Mouse (Mus musculus) neural tube, embryonic 13.5 days (tissue): ENCODE data around the gene Itga6. TPM values are rescaled to one million over a fixed set of nuclear protein-coding genes. Genes with fewer than 3 reads are reported as not detected.
A peak's percentile ranks its signal among the peaks of the same experiment; 100 is the strongest.

Experiments used
- ATAC-seq: fragments of 200-750 bp; cut with Nextera tagmentation; 2 replicates; pipeline ENCODE4 v1.8.0; 2017; ENCODE audit warnings: low read depth, mild to moderate bottlenecking, moderate TSS enrichment, moderate library complexity
- H3K27ac ChIP-seq: fragments of 300-500 bp; sonication (generic); replicated peaks from 2 replicates; pipeline ENCODE4 v1.5.1; 2015; ENCODE audit warnings: moderate library complexity, mild to moderate bottlenecking, inconsistent platforms
- H3K27me3 ChIP-seq: fragments of 300-500 bp; sonication (generic); 2 replicates; pipeline ENCODE4 v1.6.1; 2015; ENCODE audit warnings: mild to moderate bottlenecking, inconsistent platforms
- H3K36me3 ChIP-seq: fragments of 300-500 bp; sonication (generic); 2 replicates; pipeline ENCODE4 v1.6.1; 2015; ENCODE audit warnings: mild to moderate bottlenecking, inconsistent platforms
- H3K4me1 ChIP-seq: fragments of 300-500 bp; sonication (generic); replicated peaks from 2 replicates; pipeline ENCODE4 v1.6.1; 2015; ENCODE audit warnings: inconsistent platforms
- H3K4me2 ChIP-seq: fragments of 300-500 bp; sonication (generic); 2 replicates; pipeline ENCODE4 v1.6.1; 2015; ENCODE audit warnings: inconsistent platforms, mild to moderate bottlenecking, moderate library complexity
- H3K4me3 ChIP-seq: fragments of 300-500 bp; sonication (generic); 2 replicates; pipeline ENCODE4 v1.5.1; 2015; ENCODE audit warnings: mild to moderate bottlenecking, inconsistent platforms
- H3K9ac ChIP-seq: fragments of 300-500 bp; sonication (generic); 2 replicates; pipeline ENCODE4 v1.6.1; 2015; ENCODE audit warnings: moderate library complexity, mild to moderate bottlenecking, inconsistent platforms
- H3K9me3 ChIP-seq: fragments of 300-500 bp; sonication (generic); 2 replicates; pipeline ENCODE4 v1.6.1; 2016; ENCODE audit warnings: inconsistent platforms
- WGBS: fragments of 180-500 bp; shearing (Covaris S2); methylation state at CpG from one replicate; pipeline ENCODE4 v1.1.7; 2015; 5-methylcytosine and 5-hydroxymethylcytosine counted together
- polyA plus RNA-seq: library from polyadenylated mRNA; unstranded; fragments of >200 nt; fragmentation: Nextera tagmentation; extraction: Ambion mirVana; gene quantifications from 2 replicates; pipeline ENCODE4 v1.2.1, GENCODE M21; 2015

Itga6 gene
- polyA plus RNA-seq, 1 experiment from 2014 or later, result 26.3 TPM

GRCm38 (mm10) chr2:71735541-71736159 lies 9.8 kb upstream of the Itga6 start:
- Histone ChIP-seq H3K4me1 (peaks cover 23% of the 10 kb centered on the region), H3K9ac (no peak overlapping the region), H3K4me3 (no peak overlapping the region), H3K36me3 (no peaks in the 10 kb centered on the region), H3K4me2 (no peak overlapping the region), H3K27ac (no peak overlapping the region), H3K9me3 (no peaks in the 10 kb centered on the region), H3K27me3 (0 out of 2 replicates have a peak, but pooled peaks cover 3% of the 10 kb centered on the region)
- 93% methylated on average over 17 of the region's 17 CpGs for WGBS
- ATAC-seq, result no peak

DNA sequence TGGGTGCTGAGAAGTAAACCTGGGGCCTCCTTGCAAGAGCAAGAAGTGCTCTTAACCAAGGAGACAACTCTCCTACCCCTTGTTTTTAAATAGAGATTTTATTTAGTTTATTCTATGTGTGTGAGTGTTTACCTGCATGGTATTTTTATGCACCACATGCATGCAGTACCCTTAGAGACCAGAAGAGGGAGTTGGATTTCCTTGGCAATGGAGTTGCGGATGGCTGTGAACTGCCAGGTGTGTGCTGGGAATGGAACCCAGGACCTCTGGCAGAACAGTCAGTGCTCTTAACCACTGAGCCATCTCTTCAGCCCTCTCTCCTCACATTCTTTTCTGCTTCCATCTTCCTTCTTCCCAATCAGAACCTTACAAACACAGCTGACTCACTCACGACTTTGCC lies 9.2 kb upstream of the Itga6 start:
- Histone ChIP-seq H3K4me1 (peaks cover 22% of the 10 kb centered on the region), H3K9ac (no peak overlapping the region), H3K36me3 (no peaks in the 10 kb centered on the region), H3K27ac (no peak overlapping the region), H3K4me2 (no peak overlapping the region), H3K9me3 (no peaks in the 10 kb centered on the region), H3K4me3 (no peak overlapping the region), H3K27me3 (0 out of 2 replicates have a peak, but pooled peaks cover 3% of the 10 kb centered on the region)
- WGBS, result 88% methylated on average over 2 of the region's 2 CpGs
- ATAC-seq, result no peak

DNA sequence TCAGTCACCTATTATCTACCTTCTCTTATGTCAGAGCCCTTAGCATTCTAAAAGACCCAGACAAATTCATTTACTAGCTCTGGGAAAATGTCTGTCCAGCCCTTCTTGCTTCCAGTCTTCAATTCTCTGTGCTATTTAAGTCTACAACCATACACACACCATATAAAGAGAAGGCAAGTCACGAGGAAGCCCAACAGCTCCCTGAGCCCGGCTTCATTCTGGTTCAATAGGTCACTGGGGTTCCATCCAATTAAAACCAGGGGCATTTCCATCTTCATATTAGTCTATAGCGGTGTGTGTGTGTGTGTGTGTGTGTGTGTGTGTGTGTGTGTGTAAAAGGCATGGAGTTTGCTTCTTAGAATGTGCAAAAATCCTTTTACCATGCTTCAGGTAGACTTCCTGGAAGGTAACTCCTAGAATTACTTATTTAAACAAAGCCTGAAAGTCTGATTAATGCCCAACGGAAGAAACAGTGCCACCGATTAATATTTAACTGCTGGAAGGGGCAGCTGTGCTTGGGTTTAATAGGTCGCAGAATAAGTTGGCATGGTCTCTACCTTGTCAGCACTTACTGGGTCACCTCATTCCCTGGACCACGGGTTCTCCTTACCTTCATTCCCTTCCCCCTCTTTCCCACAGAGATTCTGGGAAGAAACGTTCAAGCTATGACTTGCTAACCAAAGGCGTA lies 6.1 kb upstream of the Itga6 start:
- Histone ChIP-seq H3K27me3 (0 out of 2 replicates have a peak, but pooled peaks cover 3% of the 10 kb centered on the region), H3K4me3 (no peak overlapping the region), H3K9me3 (no peaks in the 10 kb centered on the region), H3K27ac (no peak overlapping the region), H3K4me1 (peaks cover 23% of the 10 kb centered on the region), H3K4me2 (no peak overlapping the region), H3K9ac (no peak overlapping the region), H3K36me3 (no peaks in the 10 kb centered on the region)
- ATAC-seq, result no peak
- 75% methylated on average over 9 of the region's 9 CpGs for WGBS

DNA sequence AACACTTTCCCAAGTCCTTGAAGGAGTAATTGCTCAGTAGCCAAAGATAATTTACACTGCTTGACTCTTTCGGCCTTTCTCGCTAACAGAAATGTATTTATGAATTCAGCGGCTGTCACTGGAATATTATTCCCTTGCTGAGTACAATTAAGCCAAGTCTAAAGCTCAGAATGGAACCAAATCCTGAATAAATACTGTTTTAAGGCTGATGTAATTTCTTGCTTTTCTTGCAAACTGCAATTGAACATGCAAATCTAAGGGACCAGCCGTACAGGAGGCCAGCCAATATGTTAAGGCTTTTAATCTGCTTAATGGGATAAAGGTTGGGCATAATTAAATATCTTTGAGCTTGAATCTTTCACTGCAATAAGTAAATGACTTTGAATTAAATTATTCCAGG lies 2.9 kb upstream of the Itga6 start:
- WGBS, result 59% methylated on average over 4 of the region's 4 CpGs

DNA sequence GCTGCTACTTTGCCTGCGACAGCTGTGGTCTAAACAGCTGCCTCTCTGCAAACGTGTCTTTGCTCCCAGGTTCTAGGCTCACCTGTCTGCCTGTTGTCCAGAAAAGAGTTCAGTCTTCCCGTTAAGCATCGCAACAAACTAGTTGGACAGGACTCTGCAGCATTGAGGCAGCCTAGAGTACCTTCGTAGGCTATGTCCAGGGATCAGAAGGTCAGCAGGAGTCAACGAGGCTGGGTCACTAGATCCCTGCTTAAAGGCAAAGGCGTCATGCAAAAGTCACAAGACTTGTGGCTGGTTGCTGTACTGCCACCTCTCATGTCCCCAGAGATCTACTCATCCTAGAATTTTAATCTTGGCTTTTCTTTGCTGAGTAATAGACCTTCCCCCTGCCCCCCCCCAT lies 2.0 kb upstream of the Itga6 start:
- 71% methylated on average over 7 of the region's 7 CpGs for WGBS
- H3K4me2 ChIP-seq, result no peak overlapping the region
- no peak overlapping the region for H3K4me3 ChIP-seq
- H3K9me3 ChIP-seq, result no peaks in the 10 kb centered on the region
- ATAC-seq, result no peak
- H3K9ac ChIP-seq, result no peak overlapping the region
- no peaks in the 10 kb centered on the region for H3K27me3 ChIP-seq
- no peaks in the 10 kb centered on the region for H3K36me3 ChIP-seq
- H3K4me1 ChIP-seq, result peaks cover 32% of the 10 kb centered on the region
- no peak overlapping the region for H3K27ac ChIP-seq

More for the DNA sequence above, 2.9 kb upstream of the Itga6 start:
- peaks cover 32% of the 10 kb centered on the region for H3K4me1 ChIP-seq
- no peak overlapping the region for H3K9ac ChIP-seq
- H3K27me3 ChIP-seq, result no peaks in the 10 kb centered on the region
- ATAC-seq, result no peak
- no peaks in the 10 kb centered on the region for H3K9me3 ChIP-seq
- H3K27ac ChIP-seq, result no peak overlapping the region
- H3K36me3 ChIP-seq, result no peaks in the 10 kb centered on the region
- H3K4me2 ChIP-seq, result no peak overlapping the region
- no peak overlapping the region for H3K4me3 ChIP-seq

DNA sequence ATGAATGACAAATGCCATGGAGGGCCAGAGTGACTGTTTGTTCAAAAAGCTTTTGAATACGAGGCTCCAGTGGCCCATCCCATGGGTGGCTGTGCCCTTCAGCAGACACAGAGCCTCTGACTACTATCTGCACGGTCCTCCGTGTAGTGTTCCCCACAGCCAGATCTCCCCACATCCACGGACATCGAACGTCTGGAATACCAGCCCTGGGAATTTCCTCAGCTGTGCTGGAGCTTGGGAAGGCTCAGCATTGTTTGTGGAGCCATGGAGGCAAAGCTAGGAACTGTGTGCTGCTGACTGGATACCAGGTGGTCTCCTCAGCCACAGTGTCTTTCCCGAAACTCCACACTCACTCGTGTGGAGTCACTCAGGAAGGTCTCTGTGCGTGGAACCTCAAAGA lies 1.1 kb upstream of the Itga6 start:
- Histone ChIP-seq H3K27ac (no peak overlapping the region), H3K36me3 (no peaks in the 10 kb centered on the region), H3K4me1 (peaks cover 35% of the 10 kb centered on the region), H3K4me2 (no peak overlapping the region), H3K27me3 (no peaks in the 10 kb centered on the region), H3K9me3 (no peaks in the 10 kb centered on the region), H3K9ac (no peak overlapping the region), H3K4me3 (no peak overlapping the region)
- 21% methylated on average over 9 of the region's 9 CpGs for WGBS
- ATAC-seq, result no peak

DNA sequence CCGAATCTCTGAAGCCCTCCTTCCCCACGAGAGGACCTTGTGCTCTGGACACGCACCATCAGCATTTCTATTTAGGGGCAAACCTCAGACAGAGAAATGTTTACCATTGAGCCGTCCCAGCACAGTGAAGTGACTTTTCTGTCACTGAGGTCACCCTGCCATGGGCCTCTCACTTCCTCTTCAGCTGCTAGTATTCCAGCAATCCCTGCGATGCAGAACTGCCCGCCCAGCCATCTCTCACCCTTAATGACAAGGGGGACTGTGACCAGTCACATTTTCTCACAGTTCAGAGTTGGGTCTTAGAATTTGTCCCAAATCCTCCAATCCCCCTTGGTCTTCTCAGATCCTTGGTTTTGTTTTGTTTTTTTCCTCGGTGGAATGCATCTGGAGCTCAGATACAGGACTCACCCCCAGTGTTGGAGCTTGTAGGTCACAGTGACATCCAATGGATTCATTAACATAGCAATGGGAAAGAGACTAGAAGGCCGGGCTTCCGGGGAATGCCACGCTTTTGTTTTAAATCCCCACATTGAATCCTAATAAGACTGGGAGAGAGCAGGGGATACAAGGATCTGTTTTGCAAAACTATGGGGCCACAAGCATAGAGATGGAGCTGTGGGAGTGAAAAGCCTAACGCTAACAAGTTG lies 432 bp upstream of the Itga6 start:
- Histone ChIP-seq H3K9ac (no peak overlapping the region), H3K27me3 (no peaks in the 10 kb centered on the region), H3K4me1 (peaks cover 42% of the 10 kb centered on the region), H3K4me2 (no peak overlapping the region), H3K27ac (no peak overlapping the region), H3K4me3 (no peak overlapping the region), H3K36me3 (no peaks in the 10 kb centered on the region), H3K9me3 (no peaks in the 10 kb centered on the region)
- WGBS, result 12% methylated on average over 11 of the region's 11 CpGs
- ATAC-seq, result no peak

- Histone ChIP-seq H3K4me1 (peaks cover 37% of the 10 kb centered on the region), H3K27ac (no peak overlapping the region), H3K9me3 (no peaks in the 10 kb centered on the region), H3K9ac (no peak overlapping the region), H3K36me3 (no peaks in the 10 kb centered on the region), H3K27me3 (no peaks in the 10 kb centered on the region), H3K4me3 (no peak overlapping the region), H3K4me2 (no peak overlapping the region)
- WGBS, result 91% methylated on average over 5 of the region's 5 CpGs
- no peak for ATAC-seq
These were observed 3.0 kb downstream of the Itga6 start for GRCm38 (mm10) chr2:71748451-71748850.

GRCm38 (mm10) chr2:71749367-71750086 lies 4.1 kb downstream of the Itga6 start:
- Histone ChIP-seq H3K9me3 (no peaks in the 10 kb centered on the region), H3K27ac (0 out of 2 replicates have a peak overlapping the region, but pooled peaks have one; percentile 23), H3K4me2 (peak overlapping the region; percentile 30), H3K4me1 (peaks cover 31% of the 10 kb centered on the region), H3K36me3 (no peaks in the 10 kb centered on the region), H3K27me3 (no peaks in the 10 kb centered on the region), H3K4me3 (no peak overlapping the region), H3K9ac (no peak overlapping the region)
- WGBS, result 33% methylated on average over 13 of the region's 13 CpGs
- ATAC-seq, result no peak

DNA sequence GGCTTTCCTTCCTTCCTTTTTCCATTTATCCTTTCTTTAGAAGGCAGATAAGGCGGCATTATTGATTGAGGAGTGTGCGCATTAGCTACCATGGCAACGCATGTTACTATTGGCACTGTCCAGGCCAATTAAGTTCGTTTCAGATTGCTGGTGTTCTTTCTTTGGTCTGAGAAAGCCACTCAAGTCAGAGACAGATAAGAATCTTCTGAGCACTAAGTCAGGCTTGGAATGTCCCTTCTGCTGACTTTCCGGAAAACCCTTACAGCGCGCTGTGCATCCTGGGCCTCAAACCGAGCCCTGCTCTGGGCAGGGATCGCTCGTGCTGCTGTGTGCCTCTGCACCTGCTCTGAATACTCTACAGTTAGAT lies 4.7 kb downstream of the Itga6 start:
- Histone ChIP-seq H3K4me2 (peak overlapping the region; percentile 30), H3K36me3 (no peaks in the 10 kb centered on the region), H3K9me3 (no peaks in the 10 kb centered on the region), H3K4me1 (peaks cover 26% of the 10 kb centered on the region), H3K27me3 (no peaks in the 10 kb centered on the region), H3K4me3 (no peak overlapping the region), H3K9ac (no peak overlapping the region), H3K27ac (0 out of 2 replicates have a peak overlapping the region, but pooled peaks have one; percentile 23)
- WGBS, result 55% methylated on average over 10 of the region's 10 CpGs
- no peak for ATAC-seq

DNA sequence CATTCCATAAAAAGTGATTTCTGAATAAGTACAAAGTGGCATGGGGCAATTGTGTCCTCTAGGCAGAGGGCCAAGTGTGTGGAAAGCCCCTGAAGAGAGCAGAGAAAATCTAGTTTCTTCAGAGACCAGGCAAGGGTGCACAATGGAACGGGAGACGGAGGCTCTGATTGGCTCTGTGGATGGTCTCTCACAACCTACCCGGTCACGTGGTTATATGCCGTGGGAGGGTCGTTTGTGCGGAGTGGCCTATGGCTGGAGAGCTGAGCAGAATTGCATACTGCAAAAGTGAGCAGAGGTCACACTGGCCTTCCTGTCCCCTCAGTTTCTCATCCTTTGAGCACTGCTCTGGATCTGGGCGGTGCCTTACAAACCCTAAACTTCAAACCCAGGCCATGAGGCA lies 5.9 kb downstream of the Itga6 start:
- no peak for ATAC-seq
- Histone ChIP-seq H3K9ac (no peak overlapping the region), H3K27me3 (no peaks in the 10 kb centered on the region), H3K4me3 (no peak overlapping the region), H3K27ac (no peak overlapping the region), H3K36me3 (no peaks in the 10 kb centered on the region), H3K4me1 (peaks cover 16% of the 10 kb centered on the region), H3K9me3 (no peaks in the 10 kb centered on the region), H3K4me2 (no peak overlapping the region)
- 81% methylated on average over 8 of the region's 8 CpGs for WGBS

DNA sequence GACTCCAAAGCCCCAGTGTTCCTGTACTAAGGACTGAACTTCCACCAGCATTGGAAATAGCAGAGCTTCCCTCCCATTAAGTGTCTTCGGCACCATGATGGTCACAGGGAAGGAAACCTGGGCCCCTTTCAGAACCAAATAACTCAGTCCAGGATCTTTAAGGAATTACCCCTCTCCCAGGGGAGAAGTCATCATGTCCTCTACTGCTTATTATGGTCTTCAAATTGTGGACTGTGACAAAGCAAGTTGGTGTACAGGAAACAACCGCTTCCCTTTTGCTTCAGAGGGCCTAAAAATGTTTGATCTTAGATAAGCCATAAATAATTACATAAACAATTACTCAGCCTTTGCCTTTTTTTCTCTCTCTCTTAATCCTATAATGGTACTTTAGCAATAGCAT lies 6.4 kb downstream of the Itga6 start:
- H3K4me3 ChIP-seq, result no peak overlapping the region
- no peaks in the 10 kb centered on the region for H3K36me3 ChIP-seq
- no peak for ATAC-seq
- H3K27me3 ChIP-seq, result no peaks in the 10 kb centered on the region
- no peaks in the 10 kb centered on the region for H3K9me3 ChIP-seq
- H3K27ac ChIP-seq, result no peak overlapping the region
- no peak overlapping the region for H3K9ac ChIP-seq
- WGBS, result 81% methylated on average over 2 of the region's 2 CpGs
- H3K4me2 ChIP-seq, result no peak overlapping the region
- peaks cover 16% of the 10 kb centered on the region for H3K4me1 ChIP-seq
